Mouse (Mus musculus) E14TG2a.4 (cell line): ENCODE results near the gene Flot2.

Experiments used
- CTCF ChIP-seq: conservative IDR thresholded peaks from 2 replicates; pipeline ENCODE4 v1.5.1; 2014; ENCODE audit warnings: low read length
- NANOG ChIP-seq: IDR thresholded peaks from 2 replicates; pipeline ENCODE4 v1.6.1; 2014; ENCODE audit warnings: borderline replicate concordance, low read length, mixed read lengths
- POU5F1 ChIP-seq: IDR thresholded peaks from 2 replicates; pipeline ENCODE4 v1.6.1; 2014; ENCODE audit warnings: low read length, borderline replicate concordance

GRCm38 (mm10) chr11:78036791-78037190 is 940 bp upstream of the Flot2 start:
- TF ChIP-seq CTCF (no peak), POU5F1 (no peak), NANOG (no peak)
